Mouse (Mus musculus): ENCODE data around the gene Apopt1. TPM values are rescaled to one million over a fixed set of nuclear protein-coding genes. Genes with fewer than 3 reads are reported as not detected.
A peak's percentile ranks its signal among the peaks of the same experiment; 100 is the strongest.
"Not testable (repeated sequence)": the region's sequence is repeated elsewhere in the genome, so short reads cannot be mapped to it uniquely, and the experiment has no call there.

Gene Apopt1
- total RNA-seq, 2 experiments from 2014 or later, result 39.8 to 41.6 TPM

- peak; percentile 87 to 90 for DNase-seq (ENCODE audit: low spot score in 2 of 2)
- intact Hi-C loops (cut with DNase I), result loop anchor here (2.0 kb wide), 1 partner anchor 63 kb away; no protein-coding TSS in a partner anchor
These were observed 19.1 kb downstream of the Apopt1 start for GRCm38 (mm10) chr12:111731822-111732807.

- intact Hi-C loops (cut with DNase I), result loop anchor here (2.0 kb wide), 1 partner anchor 64 kb away; no protein-coding TSS in a partner anchor
- DNase-seq (ENCODE audit: low spot score in 2 of 2), result no peak
These were observed 19.9 kb downstream of the Apopt1 start for GRCm38 (mm10) chr12:111732921-111733320.

GRCm38 (mm10) chr12:111734912-111735311 lies 21.9 kb downstream of the Apopt1 start:
- intact Hi-C loops (cut with DNase I), result no loop called here
- no peak for DNase-seq (ENCODE audit: low spot score in 2 of 2)

- intact Hi-C loops (cut with DNase I); DNase-seq (ENCODE audit: low spot score in 2 of 2): not testable (repeated sequence)
These were observed 23.6 kb downstream of the Apopt1 start for GRCm38 (mm10) chr12:111736676-111737075.

GRCm38 (mm10) chr12:111737370-111737769 lies 24.3 kb downstream of the Apopt1 start:
- no peak for DNase-seq (ENCODE audit: low spot score in 2 of 2)
- intact Hi-C loops (cut with DNase I), result no loop called here

- no peak for DNase-seq (ENCODE audit: low spot score in 2 of 2)
- intact Hi-C loops (cut with DNase I), result no loop called here
These were observed 25.7 kb downstream of the Apopt1 start for GRCm38 (mm10) chr12:111738754-111739153.

GRCm38 (mm10) chr12:111741338-111741737 lies 28.3 kb downstream of the Apopt1 start:
- intact Hi-C loops (cut with DNase I), result loop anchor here (10.0 kb wide), 1 partner anchor 353 kb away; no protein-coding TSS in a partner anchor
- DNase-seq (ENCODE audit: low spot score in 2 of 2), result no peak

GRCm38 (mm10) chr12:111743419-111743818 lies 30.4 kb downstream of the Apopt1 start:
- no peak for DNase-seq (ENCODE audit: low spot score in 2 of 2)
- intact Hi-C loops (cut with DNase I), result loop anchor here (10.0 kb wide), 1 partner anchor 351 kb away; no protein-coding TSS in a partner anchor

- DNase-seq (ENCODE audit: low spot score in 2 of 2), result no peak
- intact Hi-C loops (cut with DNase I), result loop anchor here (10.0 kb wide), 1 partner anchor 351 kb away; no protein-coding TSS in a partner anchor
These were observed 30.9 kb downstream of the Apopt1 start for GRCm38 (mm10) chr12:111743981-111744423.

GRCm38 (mm10) chr12:111745274-111745673 lies 32.2 kb downstream of the Apopt1 start:
- DNase-seq (ENCODE audit: low spot score in 2 of 2), result no peak
- intact Hi-C loops (cut with DNase I), result loop anchor here (10.0 kb wide), 1 partner anchor 350 kb away; no protein-coding TSS in a partner anchor

- intact Hi-C loops (cut with DNase I), result loop anchor here (10.0 kb wide), 1 partner anchor 349 kb away; no protein-coding TSS in a partner anchor
- no peak for DNase-seq (ENCODE audit: low spot score in 2 of 2)
These were observed 33.0 kb downstream of the Apopt1 start for GRCm38 (mm10) chr12:111746091-111746490.

GRCm38 (mm10) chr12:111747421-111747820 lies 34.4 kb downstream of the Apopt1 start:
- intact Hi-C loops (cut with DNase I), result loop anchor here (10.0 kb wide), 1 partner anchor 347 kb away; no protein-coding TSS in a partner anchor
- DNase-seq (ENCODE audit: low spot score in 2 of 2), result no peak

- intact Hi-C loops (cut with DNase I), result no loop called here
These were observed 37.7 kb downstream of the Apopt1 start for GRCm38 (mm10) chr12:111750739-111751138.

GRCm38 (mm10) chr12:111752491-111752890 lies 39.4 kb downstream of the Apopt1 start:
- DNase-seq (ENCODE audit: low spot score in 2 of 2), result no peak
- intact Hi-C loops (cut with DNase I), result no loop called here

More at GRCm38 (mm10) chr12:111750739-111751138, 37.7 kb downstream of the Apopt1 start:
- DNase-seq (ENCODE audit: low spot score in 2 of 2), result no peak

GRCm38 (mm10) chr12:111753347-111753746 lies 40.3 kb downstream of the Apopt1 start:
- no peak for DNase-seq (ENCODE audit: low spot score in 2 of 2)
- intact Hi-C loops (cut with DNase I), result no loop called here

GRCm38 (mm10) chr12:111754710-111755109 lies 41.6 kb downstream of the Apopt1 start:
- intact Hi-C loops (cut with DNase I), result no loop called here
- no peak for DNase-seq (ENCODE audit: low spot score in 2 of 2)

- DNase-seq (ENCODE audit: low spot score in 2 of 2), result no peak
- intact Hi-C loops (cut with DNase I), result no loop called here
These were observed 42.2 kb downstream of the Apopt1 start for GRCm38 (mm10) chr12:111755231-111755630.

- DNase-seq (ENCODE audit: low spot score in 2 of 2), result no peak
- intact Hi-C loops (cut with DNase I), result no loop called here
These were observed 43.1 kb downstream of the Apopt1 start for GRCm38 (mm10) chr12:111756082-111756697.

GRCm38 (mm10) chr12:111756698-111757082 lies 43.6 kb downstream of the Apopt1 start:
- no peak for DNase-seq (ENCODE audit: low spot score in 2 of 2)
- intact Hi-C loops (cut with DNase I), result no loop called here

Measured in left cerebral cortex, postnatal 36 days (tissue).